Mouse (Mus musculus) midbrain, embryonic 11.5 days (tissue): Measurements from ENCODE around the gene Npnt. TPM values are rescaled to one million over a fixed set of nuclear protein-coding genes. Genes with fewer than 3 reads are reported as not detected.

Experiments used
- ATAC-seq: fragments of 200-750 bp; cut with Nextera tagmentation; 2 replicates; pipeline ENCODE4 v1.8.0; 2017; ENCODE audit warnings: moderate TSS enrichment, moderate library complexity; ENCODE audit not compliant: low FRiP score
- DNase-seq: peaks from one replicate; pipeline ENCODE4 v3.0.0; 2015; ENCODE audit warnings: low spot score; ENCODE audit errors: missing footprints
- H3K27ac ChIP-seq: fragments of 300-500 bp; sonication (generic); 2 replicates; pipeline ENCODE4 v1.5.1; 2014; ENCODE audit warnings: low read depth, low read length
- H3K27me3 ChIP-seq: fragments of 300-500 bp; sonication (generic); 2 replicates; pipeline ENCODE4 v1.6.1; 2014; ENCODE audit warnings: mild to moderate bottlenecking, low read length, moderate library complexity, mixed read lengths; ENCODE audit not compliant: control insufficient read depth, insufficient read depth
- H3K36me3 ChIP-seq: fragments of 300-500 bp; sonication (generic); 2 replicates; pipeline ENCODE4 v1.6.1; 2014; ENCODE audit warnings: mild to moderate bottlenecking, low read length, moderate library complexity, mixed read lengths; ENCODE audit not compliant: control insufficient read depth, insufficient read depth
- H3K4me1 ChIP-seq: fragments of 300-500 bp; sonication (generic); 2 replicates; pipeline ENCODE4 v1.6.1; 2014; ENCODE audit warnings: low read length; ENCODE audit not compliant: control insufficient read depth, insufficient read depth
- H3K4me2 ChIP-seq: fragments of 300-500 bp; sonication (generic); 2 replicates; pipeline ENCODE4 v1.6.1; 2014; ENCODE audit warnings: mild to moderate bottlenecking, moderate library complexity
- H3K4me3 ChIP-seq: fragments of 300-500 bp; sonication (generic); 2 replicates; pipeline ENCODE4 v1.5.1; 2014; ENCODE audit warnings: low read depth, low read length
- H3K9ac ChIP-seq: fragments of 300-500 bp; sonication (generic); 2 replicates; pipeline ENCODE4 v1.6.1; 2014; ENCODE audit warnings: low read length
- H3K9me3 ChIP-seq: fragments of 300-500 bp; sonication (generic); 2 replicates; pipeline ENCODE4 v1.6.1; 2016; ENCODE audit warnings: low read length; ENCODE audit not compliant: control insufficient read depth
- WGBS: fragments of 180-500 bp; shearing (Covaris S2); extraction: QIAGEN DNeasy Blood & Tissue Kit; methylation state at CpG from one replicate; pipeline ENCODE4 v1.1.7; 2014; 5-methylcytosine and 5-hydroxymethylcytosine counted together
- polyA plus RNA-seq: library from polyadenylated mRNA; unstranded; fragments of >200 nt; fragmentation: Nextera tagmentation; extraction: Ambion mirVana; gene quantifications from 2 replicates; pipeline ENCODE4 v1.2.1, GENCODE M21; 2014

The Npnt gene
- polyA plus RNA-seq, 1 experiment from 2014 or later = 7.6 TPM

DNA sequence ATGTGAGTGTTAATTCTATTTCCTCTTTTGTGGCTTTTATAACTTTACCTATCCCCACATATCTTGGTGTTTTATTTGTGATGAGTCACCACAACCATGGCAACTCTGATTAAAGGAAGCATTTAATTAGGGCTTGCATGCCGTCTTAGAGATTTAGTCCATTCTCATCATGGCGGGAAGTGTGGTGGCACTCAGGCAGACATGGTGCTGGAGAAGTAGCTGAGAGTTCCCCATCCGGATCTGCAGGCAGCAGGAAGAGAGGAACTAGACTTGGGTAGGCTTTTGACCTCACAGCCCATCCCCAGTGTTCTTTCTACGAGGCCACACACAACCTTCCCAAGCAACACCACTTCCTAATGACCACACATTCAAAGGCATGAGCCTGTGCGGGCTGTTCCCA, 16.2 kb upstream of the Npnt start:
- WGBS = 80% methylated on average over 5 of the region's 5 CpGs
- no peak overlapping the region for H3K4me2 ChIP-seq
- no peaks in the 10 kb centered on the region for H3K36me3 ChIP-seq
- no peak overlapping the region for H3K27ac ChIP-seq
- no peaks in the 10 kb centered on the region for H3K4me1 ChIP-seq
- ATAC-seq = no peak
- DNase-seq = no peak
- no peaks in the 10 kb centered on the region for H3K9me3 ChIP-seq
- H3K4me3 ChIP-seq = no peak overlapping the region
- no peak overlapping the region for H3K9ac ChIP-seq
- H3K27me3 ChIP-seq = no peaks in the 10 kb centered on the region

DNA sequence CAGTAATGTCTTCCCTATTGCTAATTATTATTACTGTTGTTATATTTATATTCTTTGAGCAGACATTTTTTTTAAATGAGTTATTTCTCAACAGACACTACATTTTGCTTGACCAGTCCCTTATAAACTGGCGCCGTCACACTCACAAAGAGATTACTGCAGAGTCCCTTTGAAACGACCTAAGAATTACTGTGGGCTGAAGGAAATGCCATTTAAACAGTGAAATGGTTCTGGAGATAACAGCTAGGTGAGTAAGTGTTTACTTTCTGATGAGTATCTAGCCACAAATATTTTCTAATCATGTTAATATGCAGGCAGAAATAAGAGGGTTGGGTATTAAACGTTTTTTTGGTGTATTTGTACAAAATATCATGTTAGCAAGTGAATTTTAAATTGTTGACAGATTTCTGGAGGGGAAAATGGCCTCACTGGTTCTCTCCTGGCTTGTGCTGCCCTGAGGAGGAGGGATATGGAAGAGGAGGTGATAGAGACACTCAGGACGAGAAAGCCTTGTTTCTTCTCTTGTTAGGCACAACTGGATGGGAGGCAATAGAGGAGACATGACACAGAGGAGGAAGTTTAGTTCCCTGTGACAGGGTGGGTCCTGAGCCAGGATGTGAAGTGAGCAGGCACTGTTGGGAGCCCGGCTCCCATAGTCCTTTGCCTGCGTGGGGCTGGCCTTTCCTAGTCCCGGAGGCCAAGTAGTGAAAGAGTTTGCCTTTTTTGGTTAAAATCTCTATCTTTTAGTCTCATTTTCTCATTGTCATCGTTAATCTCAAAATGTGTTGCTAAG, 14.8 kb upstream of the Npnt start:
- Histone ChIP-seq H3K36me3 (no peaks in the 10 kb centered on the region), H3K4me2 (no peak overlapping the region), H3K4me1 (no peaks in the 10 kb centered on the region), H3K9ac (no peak overlapping the region), H3K4me3 (no peak overlapping the region), H3K9me3 (no peaks in the 10 kb centered on the region), H3K27me3 (no peaks in the 10 kb centered on the region), H3K27ac (no peak overlapping the region)
- ATAC-seq (no peak), DNase-seq (no peak)
- WGBS = 76% methylated on average over 9 of the region's 9 CpGs

DNA sequence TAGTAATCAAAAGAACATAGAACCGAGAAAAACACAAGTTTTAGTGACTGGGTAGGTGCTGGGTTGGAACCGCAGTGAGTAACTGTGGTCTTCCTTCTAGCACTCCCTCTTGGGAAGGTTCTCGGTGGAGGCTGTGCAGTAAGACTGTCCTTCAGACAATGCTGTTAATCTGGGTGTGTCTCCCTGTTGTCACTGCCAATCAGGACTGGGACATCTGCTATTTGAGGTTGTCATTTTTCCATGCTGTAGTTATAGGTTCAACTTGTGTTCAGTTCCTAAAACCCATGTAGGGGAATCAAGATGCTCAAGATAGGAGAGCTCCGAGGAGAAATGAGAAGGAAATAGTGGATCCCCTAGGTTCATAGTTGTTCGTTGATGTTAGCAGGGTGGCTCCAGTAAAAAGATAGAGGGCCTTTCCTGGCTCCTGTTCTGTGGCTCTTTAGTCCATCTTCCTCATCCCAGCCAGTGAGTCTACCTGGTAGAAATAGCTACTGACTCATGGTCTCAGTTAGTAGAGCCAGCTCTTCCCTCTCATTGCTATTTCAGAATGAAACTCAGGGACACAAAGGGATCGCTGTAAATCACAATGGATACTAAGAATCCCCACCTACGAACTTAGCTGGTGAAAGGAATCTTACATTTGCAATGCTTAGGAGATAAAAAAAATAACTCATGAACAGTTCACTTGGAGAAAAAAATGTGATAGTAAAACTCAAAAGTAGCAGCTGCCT, 12.7 kb upstream of the Npnt start:
- no peaks in the 10 kb centered on the region for H3K36me3 ChIP-seq
- no peak for ATAC-seq

DNA sequence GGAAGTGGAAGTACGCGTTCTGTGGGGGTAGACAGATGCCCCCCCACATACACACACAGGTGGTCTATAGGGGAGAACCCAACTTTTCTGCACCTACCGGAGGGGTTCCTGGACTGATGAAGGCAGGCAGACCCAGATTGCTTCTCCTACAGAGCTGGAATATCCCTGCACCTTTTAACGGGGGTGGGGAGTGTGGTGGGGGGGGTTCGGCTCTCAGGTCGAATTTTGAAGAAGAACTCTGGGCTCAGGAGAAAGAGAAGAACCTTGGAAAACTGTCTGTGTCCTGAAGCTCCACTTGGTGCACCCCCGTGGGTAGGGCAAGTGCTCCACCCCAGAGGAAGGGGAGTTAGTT, 414 bp upstream of the Npnt start:
- no peak for ATAC-seq
- WGBS = 9% methylated on average over 7 of the region's 7 CpGs

More for the DNA sequence above, 12.7 kb upstream of the Npnt start:
- no peaks in the 10 kb centered on the region for H3K4me1 ChIP-seq
- no peak overlapping the region for H3K4me2 ChIP-seq
- H3K9ac ChIP-seq = no peak overlapping the region
- H3K27ac ChIP-seq = no peak overlapping the region
- H3K27me3 ChIP-seq = no peaks in the 10 kb centered on the region
- H3K9me3 ChIP-seq = no peaks in the 10 kb centered on the region
- H3K4me3 ChIP-seq = no peak overlapping the region
- 88% methylated on average over 7 of the region's 7 CpGs for whole genome bisulfite sequencing
- DNase-seq = no peak

DNA sequence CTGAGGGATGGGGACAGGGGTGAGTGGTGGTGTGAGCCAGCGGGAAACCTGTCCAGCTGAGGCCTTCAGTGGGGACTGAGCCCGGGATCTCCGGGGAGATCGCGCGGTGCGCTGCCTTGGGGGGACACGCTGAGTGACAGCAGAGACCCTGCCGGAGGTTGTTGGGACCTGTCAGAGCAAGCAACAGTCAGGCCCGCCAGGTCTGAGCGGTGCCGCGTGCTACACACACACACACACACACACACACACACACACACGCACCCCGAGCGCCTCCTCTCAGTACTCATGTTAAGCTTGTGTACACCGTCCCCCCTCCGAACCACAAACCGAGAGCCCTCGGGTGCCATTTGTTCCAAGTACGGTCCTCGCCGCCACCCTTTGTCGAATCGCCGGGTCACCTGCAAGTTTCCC, 706 bp downstream of the Npnt start:
- peak overlapping the region; percentile 97 for H3K4me2 ChIP-seq
- DNase-seq (peak; percentile 92), ATAC-seq (peak; percentile 71)
- no peaks in the 10 kb centered on the region for H3K9me3 ChIP-seq
- under 1% methylated on average over 26 of the region's 26 CpGs for WGBS
- H3K9ac ChIP-seq = peak overlapping the region; percentile 66
- H3K4me1 ChIP-seq = peaks cover 6% of the 10 kb centered on the region; the same call in 1 of the 2 replicates
- peak overlapping the region; percentile 63 for H3K4me3 ChIP-seq
- no peaks in the 10 kb centered on the region for H3K36me3 ChIP-seq
- H3K27ac ChIP-seq = no peak overlapping the region
- H3K27me3 ChIP-seq = peaks cover 6% of the 10 kb centered on the region

More for the DNA sequence above, 414 bp upstream of the Npnt start:
- Histone ChIP-seq H3K9me3 (no peaks in the 10 kb centered on the region), H3K27me3 (peaks cover 6% of the 10 kb centered on the region), H3K4me1 (peaks cover 6% of the 10 kb centered on the region; the same call in 1 of the 2 replicates), H3K4me2 (peak overlapping the region; percentile 97), H3K4me3 (peak overlapping the region; percentile 63), H3K36me3 (no peaks in the 10 kb centered on the region), H3K27ac (no peak overlapping the region), H3K9ac (peak overlapping the region; percentile 66; the same call in 1 of the 2 replicates)
- no peak for DNase-seq

DNA sequence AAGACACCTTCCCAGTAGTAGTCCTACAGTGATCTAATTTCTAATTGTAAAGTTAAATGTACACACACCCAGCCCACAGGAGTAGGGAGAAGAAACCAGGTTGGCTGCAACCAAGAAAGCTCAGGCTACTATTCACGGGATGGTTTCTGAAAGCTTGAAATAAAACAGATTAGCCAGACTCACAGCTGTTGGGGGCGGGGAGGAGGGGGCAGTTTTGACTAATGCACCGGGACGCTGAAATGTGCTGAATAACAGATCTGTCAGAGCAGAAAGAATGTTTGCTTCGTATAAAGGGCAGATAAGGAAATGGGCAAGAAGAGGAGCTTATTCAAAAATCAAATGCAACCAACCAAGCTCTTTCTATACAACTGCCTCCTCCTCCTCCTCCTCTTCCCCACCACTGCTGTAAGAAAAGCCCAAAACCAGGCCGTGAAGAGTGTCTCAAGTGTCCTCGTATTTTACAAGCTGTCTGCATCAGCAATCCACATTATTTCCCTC, 1.7 kb downstream of the Npnt start:
- Histone ChIP-seq H3K4me1 (peaks cover 6% of the 10 kb centered on the region; the same call in 1 of the 2 replicates), H3K36me3 (no peaks in the 10 kb centered on the region), H3K27me3 (peaks cover 6% of the 10 kb centered on the region), H3K27ac (no peak overlapping the region), H3K9me3 (no peaks in the 10 kb centered on the region), H3K4me2 (0 out of 2 replicates have a peak overlapping the region, but pooled peaks have one; percentile 6), H3K9ac (no peak overlapping the region), H3K4me3 (no peak overlapping the region)
- WGBS = 13% methylated on average over 7 of the region's 7 CpGs
- no peak for ATAC-seq
- DNase-seq = peak; percentile 92

DNA sequence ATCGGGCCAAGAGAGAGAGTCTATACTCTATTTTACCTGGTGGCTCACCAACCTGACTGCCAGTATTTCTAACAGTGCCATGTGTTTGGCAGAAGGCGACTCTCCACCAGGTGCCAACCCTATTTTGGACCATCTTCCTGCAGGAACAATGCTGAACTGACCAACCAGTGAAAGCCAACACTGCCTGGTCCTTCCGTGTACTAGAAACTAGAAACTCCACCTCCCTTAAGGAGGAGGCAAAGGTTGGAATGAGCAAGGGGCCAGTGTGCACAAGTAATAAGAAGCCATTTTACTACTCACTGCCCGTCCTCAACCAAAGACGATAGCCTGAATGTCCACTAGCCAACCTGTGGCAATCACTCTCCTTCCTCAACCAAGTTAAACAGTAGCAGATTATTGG, 4.0 kb downstream of the Npnt start:
- ATAC-seq = no peak
- Histone ChIP-seq H3K4me1 (peaks cover 6% of the 10 kb centered on the region; the same call in 1 of the 2 replicates), H3K9me3 (no peaks in the 10 kb centered on the region), H3K27ac (no peak overlapping the region), H3K27me3 (peaks cover 6% of the 10 kb centered on the region), H3K36me3 (no peaks in the 10 kb centered on the region), H3K4me3 (no peak overlapping the region), H3K4me2 (no peak overlapping the region), H3K9ac (no peak overlapping the region)
- WGBS = 91% methylated on average over 5 of the region's 5 CpGs
- DNase-seq = peak; percentile 51

DNA sequence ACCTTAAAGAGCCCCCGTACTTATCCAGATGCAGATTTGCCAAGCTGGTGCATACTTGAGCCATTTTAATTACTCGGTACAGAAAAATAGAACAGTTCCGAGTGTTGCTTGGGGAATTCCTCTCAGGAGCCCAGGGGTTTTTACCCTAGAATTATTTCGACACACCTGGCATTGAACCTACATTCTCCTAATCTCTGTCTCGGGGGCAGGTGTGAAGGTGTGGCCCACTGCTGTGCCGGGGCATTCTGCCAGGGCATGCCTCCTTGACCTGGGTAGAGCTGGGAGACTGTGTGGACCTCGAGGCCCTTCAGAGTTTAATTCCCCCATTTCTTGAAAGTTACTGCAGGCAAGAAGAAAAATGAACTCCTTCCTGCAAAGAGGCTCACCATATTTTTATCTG, 4.4 kb downstream of the Npnt start:
- peaks cover 6% of the 10 kb centered on the region; the same call in 1 of the 2 replicates for H3K4me1 ChIP-seq
- WGBS = 86% methylated on average over 7 of the region's 7 CpGs

DNA sequence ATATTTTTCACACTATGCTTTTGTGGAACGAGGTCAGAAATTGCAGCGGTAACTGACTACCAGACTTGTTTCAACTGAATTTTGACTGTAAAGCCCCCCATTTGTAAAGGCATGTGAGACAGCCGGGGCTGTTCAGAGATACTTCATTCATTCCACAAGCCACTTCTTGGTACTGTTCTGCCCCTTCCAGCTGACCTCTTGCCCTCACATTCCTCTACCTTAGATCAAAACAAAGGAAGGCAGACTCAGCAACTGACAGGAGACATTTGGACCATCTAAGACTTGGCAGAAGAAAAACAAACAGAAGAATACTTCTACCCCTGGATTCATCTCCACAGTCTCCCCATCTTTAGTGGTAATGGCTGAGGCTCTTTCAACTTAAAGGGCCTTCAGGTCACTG, 5.5 kb downstream of the Npnt start:
- H3K27me3 ChIP-seq = peaks cover 3% of the 10 kb centered on the region
- 35% methylated on average over 3 of the region's 3 CpGs for WGBS
- H3K4me2 ChIP-seq = no peak overlapping the region
- ATAC-seq (no peak), DNase-seq (no peak)
- H3K27ac ChIP-seq = no peak overlapping the region
- no peak overlapping the region for H3K4me3 ChIP-seq
- H3K9ac ChIP-seq = no peak overlapping the region
- no peaks in the 10 kb centered on the region for H3K9me3 ChIP-seq
- peaks cover 6% of the 10 kb centered on the region; the same call in 1 of the 2 replicates for H3K4me1 ChIP-seq
- H3K36me3 ChIP-seq = no peaks in the 10 kb centered on the region

More for the DNA sequence above, 4.4 kb downstream of the Npnt start:
- Histone ChIP-seq H3K9me3 (no peaks in the 10 kb centered on the region), H3K27ac (no peak overlapping the region), H3K36me3 (no peaks in the 10 kb centered on the region), H3K4me3 (no peak overlapping the region), H3K4me2 (no peak overlapping the region), H3K9ac (no peak overlapping the region), H3K27me3 (peaks cover 5% of the 10 kb centered on the region)
- no peak for ATAC-seq
- DNase-seq = peak; percentile 53
